Mouse (Mus musculus): ENCODE results near the gene Ext2. TPM values are rescaled to one million over a fixed set of nuclear protein-coding genes. Genes with fewer than 3 reads are reported as not detected.

The Ext2 gene
- polyA plus RNA-seq, 1 experiment = 10.8 TPM

GRCm38 (mm10) chr2:93850317-93850944 is 28.1 kb upstream of the Ext2 start:
- H3K4me1 ChIP-seq (ENCODE audit: control insufficient read depth, insufficient read depth, low read length) = no peaks in the 10 kb centered on the region
- no peak overlapping the region for H3K27ac ChIP-seq (ENCODE audit: control insufficient read depth, insufficient read depth, low read depth, low read length, poor library complexity)
- 1% methylated on average over 13 of the region's 13 CpGs for WGBS
- TF ChIP-seq CTCF (IDR thresholded peaks at IDR 0.05; ENCODE audit: control insufficient read depth, insufficient read depth, low read length) (no peak), POLR2A (IDR thresholded peaks at IDR 0.05; ENCODE audit: borderline replicate concordance, control insufficient read depth, low read depth, low read length) (no peak)
- H3K4me3 ChIP-seq (replicated peaks; ENCODE audit: control insufficient read depth, low read depth, low read length) = peak overlapping the region; percentile 43

- H3K4me3 ChIP-seq (replicated peaks; ENCODE audit: control insufficient read depth, low read depth, low read length) = peak within 1 kb of the TSS; percentile 81
- peak within 1 kb of the TSS; percentile 36 for H3K27ac ChIP-seq (ENCODE audit: control insufficient read depth, insufficient read depth, low read depth, low read length, poor library complexity)
- WGBS = under 1% methylated on average over 28 of the region's 28 CpGs
- no peaks in the 10 kb centered on the region for H3K4me1 ChIP-seq (ENCODE audit: control insufficient read depth, insufficient read depth, low read length)
- no peak for TF ChIP-seq POLR2A (IDR thresholded peaks at IDR 0.05; ENCODE audit: borderline replicate concordance, control insufficient read depth, low read depth, low read length)
- peak; percentile 36; the same call in 1 of the 2 replicates for TF ChIP-seq CTCF (IDR thresholded peaks at IDR 0.05; ENCODE audit: control insufficient read depth, insufficient read depth, low read length)
Measured at GRCm38 (mm10) chr2:93849505-93850089, 27.2 kb upstream of the Ext2 start, which contains the start of gene Accs. TSS of gene Accs (minus strand) at chr2:93849943.

GRCm38 (mm10) chr2:93841349-93841748 is 19.0 kb upstream of the Ext2 start:
- WGBS = 74% methylated on average over 3 of the region's 3 CpGs
- Histone ChIP-seq H3K27ac (ENCODE audit: control insufficient read depth, insufficient read depth, low read depth, low read length, poor library complexity) (no peak overlapping the region), H3K4me3 (replicated peaks; ENCODE audit: control insufficient read depth, low read depth, low read length) (no peak overlapping the region), H3K4me1 (ENCODE audit: control insufficient read depth, insufficient read depth, low read length) (no peaks in the 10 kb centered on the region)
- TF ChIP-seq POLR2A (IDR thresholded peaks at IDR 0.05; ENCODE audit: borderline replicate concordance, control insufficient read depth, low read depth, low read length) = no peak
- TF ChIP-seq CTCF (IDR thresholded peaks at IDR 0.05; ENCODE audit: control insufficient read depth, insufficient read depth, low read length) = no peak

- no peaks in the 10 kb centered on the region for H3K4me1 ChIP-seq (ENCODE audit: control insufficient read depth, insufficient read depth, low read length)
- H3K27ac ChIP-seq (ENCODE audit: control insufficient read depth, insufficient read depth, low read depth, low read length, poor library complexity) = no peak overlapping the region
- TF ChIP-seq CTCF (IDR thresholded peaks at IDR 0.05; ENCODE audit: control insufficient read depth, insufficient read depth, low read length) (no peak), POLR2A (IDR thresholded peaks at IDR 0.05; ENCODE audit: borderline replicate concordance, control insufficient read depth, low read depth, low read length) (no peak)
- no peak overlapping the region for H3K4me3 ChIP-seq (replicated peaks; ENCODE audit: control insufficient read depth, low read depth, low read length)
- WGBS = 76% methylated on average over 6 of the region's 6 CpGs
Measured at GRCm38 (mm10) chr2:93840109-93840508, 17.7 kb upstream of the Ext2 start.

- Histone ChIP-seq H3K4me3 (replicated peaks; ENCODE audit: control insufficient read depth, low read depth, low read length) (no peak overlapping the region), H3K4me1 (ENCODE audit: control insufficient read depth, insufficient read depth, low read length) (no peaks in the 10 kb centered on the region), H3K27ac (ENCODE audit: control insufficient read depth, insufficient read depth, low read depth, low read length, poor library complexity) (no peak overlapping the region)
- TF ChIP-seq POLR2A (IDR thresholded peaks at IDR 0.05; ENCODE audit: borderline replicate concordance, control insufficient read depth, low read depth, low read length) = no peak
- TF ChIP-seq CTCF (IDR thresholded peaks at IDR 0.05; ENCODE audit: control insufficient read depth, insufficient read depth, low read length) = no peak
- WGBS = 95% methylated on average over 4 of the region's 4 CpGs
Measured at GRCm38 (mm10) chr2:93838931-93839330, 16.6 kb upstream of the Ext2 start.

GRCm38 (mm10) chr2:93836232-93836785 is 13.9 kb upstream of the Ext2 start:
- Histone ChIP-seq H3K27ac (ENCODE audit: control insufficient read depth, insufficient read depth, low read depth, low read length, poor library complexity) (no peak overlapping the region), H3K4me3 (replicated peaks; ENCODE audit: control insufficient read depth, low read depth, low read length) (no peak overlapping the region), H3K4me1 (ENCODE audit: control insufficient read depth, insufficient read depth, low read length) (no peaks in the 10 kb centered on the region)
- 86% methylated on average over 13 of the region's 13 CpGs for WGBS
- TF ChIP-seq CTCF (IDR thresholded peaks at IDR 0.05; ENCODE audit: control insufficient read depth, insufficient read depth, low read length) (no peak), POLR2A (IDR thresholded peaks at IDR 0.05; ENCODE audit: borderline replicate concordance, control insufficient read depth, low read depth, low read length) (no peak)

- 83% methylated on average over 11 of the region's 11 CpGs for whole genome bisulfite sequencing
- TF ChIP-seq POLR2A (IDR thresholded peaks at IDR 0.05; ENCODE audit: borderline replicate concordance, control insufficient read depth, low read depth, low read length) = no peak
- TF ChIP-seq CTCF (IDR thresholded peaks at IDR 0.05; ENCODE audit: control insufficient read depth, insufficient read depth, low read length) = no peak
- no peak overlapping the region for H3K27ac ChIP-seq (ENCODE audit: control insufficient read depth, insufficient read depth, low read depth, low read length, poor library complexity)
- no peaks in the 10 kb centered on the region for H3K4me1 ChIP-seq (ENCODE audit: control insufficient read depth, insufficient read depth, low read length)
- no peak overlapping the region for H3K4me3 ChIP-seq (replicated peaks; ENCODE audit: control insufficient read depth, low read depth, low read length)
Measured at GRCm38 (mm10) chr2:93835596-93835995, 13.2 kb upstream of the Ext2 start.

GRCm38 (mm10) chr2:93823519-93823918 is 1.2 kb upstream of the Ext2 start:
- 15% methylated on average over 8 of the region's 8 CpGs for WGBS
- Histone ChIP-seq H3K4me1 (ENCODE audit: control insufficient read depth, insufficient read depth, low read length) (no peaks in the 10 kb centered on the region), H3K27ac (ENCODE audit: control insufficient read depth, insufficient read depth, low read depth, low read length, poor library complexity) (no peak overlapping the region), H3K4me3 (replicated peaks; ENCODE audit: control insufficient read depth, low read depth, low read length) (no peak overlapping the region)
- peak; percentile 84 for TF ChIP-seq CTCF (IDR thresholded peaks at IDR 0.05; ENCODE audit: control insufficient read depth, insufficient read depth, low read length)
- TF ChIP-seq POLR2A (IDR thresholded peaks at IDR 0.05; ENCODE audit: borderline replicate concordance, control insufficient read depth, low read depth, low read length) = no peak

Measured in bone marrow, adult 2 months (tissue).